Mouse (Mus musculus) ovary, adult 18-20 months (tissue): ENCODE results near the gene Pbxip1.

Source experiments
- DNase-seq: peaks from one replicate; pipeline ENCODE4 v3.0.0; 2022; ENCODE audit warnings: low spot score, mixed read lengths

Gene Pbxip1

GRCm38 (mm10) chr3:89486111-89486510 is 49.6 kb downstream of the Pbxip1 start:
- no peak for DNase-seq

- no peak for DNase-seq
Observed at GRCm38 (mm10) chr3:89486916-89487702, 50.6 kb downstream of the Pbxip1 start.

GRCm38 (mm10) chr3:89490790-89491189 is 54.3 kb downstream of the Pbxip1 start:
- no peak for DNase-seq

- DNase-seq, result no peak
Observed at GRCm38 (mm10) chr3:89491559-89491958, 55.1 kb downstream of the Pbxip1 start.

GRCm38 (mm10) chr3:89492701-89493151 is 56.2 kb downstream of the Pbxip1 start:
- no peak for DNase-seq

- no peak for DNase-seq
Observed at GRCm38 (mm10) chr3:89494630-89495029, 58.1 kb downstream of the Pbxip1 start.

GRCm38 (mm10) chr3:89496366-89496765 is 59.9 kb downstream of the Pbxip1 start:
- no peak for DNase-seq

- no peak for DNase-seq
Observed at GRCm38 (mm10) chr3:89499696-89500095, 63.2 kb downstream of the Pbxip1 start.
